Mouse (Mus musculus) forebrain, postnatal 0 days (tissue): ENCODE results near the gene Usb1. TPM values are rescaled to one million over a fixed set of nuclear protein-coding genes. Genes with fewer than 3 reads are reported as not detected.

Experiments used
- ATAC-seq: fragments of 200-750 bp; cut with Nextera tagmentation; 2 replicates; pipeline ENCODE4 v1.8.0; 2017; ENCODE audit warnings: mild to moderate bottlenecking, moderate library complexity
- DNase-seq: peaks from one replicate; pipeline ENCODE4 v3.0.0-alpha.2; 2015
- H3K27ac ChIP-seq: fragments of 300-500 bp; sonication (generic); 2 replicates; pipeline ENCODE4 v1.5.1; 2014; ENCODE audit warnings: low read depth, mild to moderate bottlenecking, antibody characterized with exemption, low read length, moderate library complexity, mixed read lengths
- H3K27me3 ChIP-seq: fragments of 300-500 bp; sonication (generic); 2 replicates; pipeline ENCODE4 v1.6.1; 2014; ENCODE audit warnings: mild to moderate bottlenecking, low read length, mixed read lengths; ENCODE audit not compliant: insufficient read depth
- H3K36me3 ChIP-seq: fragments of 300-500 bp; sonication (generic); 2 replicates; pipeline ENCODE4 v1.6.1; 2014; ENCODE audit warnings: mild to moderate bottlenecking, moderate library complexity; ENCODE audit not compliant: insufficient read depth
- H3K4me1 ChIP-seq: fragments of 300-500 bp; sonication (generic); 2 replicates; pipeline ENCODE4 v1.6.1; 2014; ENCODE audit warnings: antibody characterized with exemption; ENCODE audit not compliant: insufficient read depth
- H3K4me2 ChIP-seq: fragments of 300-500 bp; sonication (generic); 2 replicates; pipeline ENCODE4 v1.6.1; 2014; ENCODE audit warnings: low read depth, mild to moderate bottlenecking, moderate library complexity
- H3K4me3 ChIP-seq: fragments of 300-500 bp; sonication (generic); 2 replicates; pipeline ENCODE4 v1.5.1; 2014; ENCODE audit warnings: low read depth, low read length, mixed read lengths
- H3K9ac ChIP-seq: fragments of 300-500 bp; sonication (generic); 2 replicates; pipeline ENCODE4 v1.6.1; 2014; ENCODE audit warnings: mild to moderate bottlenecking
- H3K9me3 ChIP-seq: fragments of 300-500 bp; sonication (generic); 2 replicates; pipeline ENCODE4 v1.6.1; 2016; ENCODE audit warnings: low read length
- CTCF ChIP-seq: sonication (generic); IDR thresholded peaks from 2 replicates; pipeline ENCODE4 v1.5.1; 2016; ENCODE audit warnings: antibody characterized with exemption, control low read depth, low read depth
- WGBS: fragments of 180-500 bp; shearing (Covaris S2); extraction: QIAGEN DNeasy Blood & Tissue Kit; methylation state at CpG from one replicate; pipeline ENCODE4 v1.1.7; 2014; 5-methylcytosine and 5-hydroxymethylcytosine counted together
- polyA plus RNA-seq: library from polyadenylated mRNA; unstranded; fragments of >200 nt; fragmentation: Nextera tagmentation; extraction: Ambion mirVana; gene quantifications from 2 replicates; pipeline ENCODE4 v1.2.1, GENCODE M21; 2015
- total RNA-seq: library from RNA; depleted of rRNA; stranded (reverse); fragments of >200 nt; gene quantifications from 2 replicates; pipeline ENCODE4 v1.2.3, GENCODE M21; 2014

Usb1 gene
- total and polyA plus RNA-seq, 2 experiments from 2014 or later = 34.9 to 66.0 TPM

DNA sequence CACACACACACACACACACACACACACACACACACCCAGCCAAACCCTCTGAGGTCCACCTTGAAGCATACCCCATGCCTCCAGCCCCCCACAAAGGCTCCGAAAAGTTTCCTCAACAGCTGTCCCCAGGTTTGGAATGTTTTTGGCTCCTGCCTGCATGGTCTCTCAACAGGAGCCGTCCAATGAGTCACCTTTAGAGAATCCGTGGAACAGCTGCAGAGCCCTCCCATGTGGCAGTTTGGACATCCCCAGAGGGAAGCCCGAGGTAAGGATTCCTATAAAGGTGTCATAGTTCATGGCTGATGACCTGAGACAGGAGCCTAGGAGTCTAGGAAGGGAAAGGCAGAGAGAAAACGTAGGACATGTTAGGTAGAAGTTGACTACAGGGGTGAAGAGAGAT is 54.0 kb downstream of the Usb1 start:
- no peak for DNase-seq
- Histone ChIP-seq H3K4me2 (no peak overlapping the region), H3K4me3 (no peak overlapping the region), H3K4me1 (no peaks in the 10 kb centered on the region), H3K9me3 (peaks cover 3% of the 10 kb centered on the region; the same call in 1 of the 2 replicates), H3K36me3 (no peaks in the 10 kb centered on the region), H3K9ac (no peak overlapping the region), H3K27ac (no peak overlapping the region), H3K27me3 (no peaks in the 10 kb centered on the region)
- no peak for ATAC-seq
- WGBS = 83% methylated on average over 5 of the region's 5 CpGs
- no peak for TF ChIP-seq CTCF

DNA sequence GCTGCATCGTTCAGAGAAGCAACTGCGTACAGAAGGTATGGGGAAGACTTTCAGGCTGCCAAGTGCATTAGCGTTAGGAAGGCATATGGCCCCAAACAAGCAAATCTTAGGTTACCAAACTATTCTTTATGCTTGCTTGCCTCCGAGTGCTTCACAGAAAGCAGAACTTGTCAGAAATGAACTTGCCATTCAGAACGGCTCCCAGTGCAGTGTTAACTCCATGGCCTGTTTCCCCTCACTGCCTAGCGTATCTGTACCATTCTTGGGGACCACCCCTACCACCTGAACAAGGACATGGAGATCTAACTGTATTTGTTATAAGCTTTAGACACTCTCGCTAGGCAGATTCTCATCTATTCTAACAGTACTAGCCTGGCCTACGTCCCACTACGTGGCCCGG is 55.1 kb downstream of the Usb1 start:
- H3K27me3 ChIP-seq = no peaks in the 10 kb centered on the region
- TF ChIP-seq CTCF = no peak
- ATAC-seq (no peak), DNase-seq (no peak)
- H3K4me1 ChIP-seq = no peaks in the 10 kb centered on the region
- 86% methylated on average over 10 of the region's 10 CpGs for WGBS
- H3K9ac ChIP-seq = no peak overlapping the region
- H3K4me3 ChIP-seq = no peak overlapping the region
- H3K36me3 ChIP-seq = no peaks in the 10 kb centered on the region
- H3K4me2 ChIP-seq = no peak overlapping the region
- H3K9me3 ChIP-seq = peaks cover 3% of the 10 kb centered on the region; the same call in 1 of the 2 replicates
- no peak overlapping the region for H3K27ac ChIP-seq

DNA sequence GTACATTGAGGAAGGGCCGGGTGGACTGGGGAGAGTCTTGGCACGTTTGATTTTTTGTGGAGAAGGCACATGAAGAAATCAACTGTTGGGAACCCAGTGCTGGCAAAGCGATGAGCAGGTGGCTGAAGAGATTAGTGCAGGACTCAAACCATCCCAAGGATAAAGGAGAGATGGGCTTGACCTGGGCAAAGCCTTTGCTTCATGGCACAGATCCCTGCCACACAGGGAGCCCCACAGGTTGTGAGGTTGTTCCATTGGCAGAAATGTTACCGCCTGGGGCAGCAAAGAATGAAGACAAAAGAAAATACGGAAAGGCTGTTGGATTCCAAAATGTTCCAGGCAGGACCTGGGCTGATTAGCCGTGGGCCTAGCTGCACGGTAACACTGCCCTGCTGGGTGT is 55.9 kb downstream of the Usb1 start:
- H3K4me3 ChIP-seq = no peak overlapping the region
- TF ChIP-seq CTCF = no peak
- no peak for DNase-seq
- H3K36me3 ChIP-seq = no peaks in the 10 kb centered on the region
- no peaks in the 10 kb centered on the region for H3K4me1 ChIP-seq
- no peak overlapping the region for H3K9ac ChIP-seq
- H3K27me3 ChIP-seq = no peaks in the 10 kb centered on the region
- H3K4me2 ChIP-seq = no peak overlapping the region
- 66% methylated on average over 7 of the region's 7 CpGs for WGBS
- H3K9me3 ChIP-seq = peaks cover 3% of the 10 kb centered on the region; the same call in 1 of the 2 replicates
- no peak overlapping the region for H3K27ac ChIP-seq
- no peak for ATAC-seq

DNA sequence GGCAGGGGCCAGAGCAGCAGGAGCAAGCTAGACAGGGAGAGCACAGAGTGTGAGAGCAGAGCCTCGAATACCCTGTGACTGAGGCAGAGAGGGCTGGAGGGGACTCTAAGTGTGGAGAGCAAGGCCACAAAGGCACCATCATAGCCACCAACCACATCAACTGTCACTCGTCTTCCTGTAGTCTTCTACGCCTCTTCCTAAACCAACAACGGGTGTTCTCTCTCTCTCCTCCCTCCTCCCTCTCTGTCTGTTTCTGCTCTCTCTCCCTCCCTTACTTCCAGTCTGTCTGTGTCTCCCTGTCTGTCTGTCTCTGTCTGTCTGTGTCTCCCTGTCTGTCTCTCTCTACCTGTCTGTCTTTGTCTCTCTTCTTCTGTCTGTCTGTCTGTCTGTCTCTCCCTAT is 58.2 kb downstream of the Usb1 start:
- Histone ChIP-seq H3K4me3 (no peak overlapping the region), H3K9ac (no peak overlapping the region), H3K27me3 (no peaks in the 10 kb centered on the region), H3K4me2 (no peak overlapping the region), H3K9me3 (peaks cover 1% of the 10 kb centered on the region; the same call in 1 of the 2 replicates), H3K4me1 (no peaks in the 10 kb centered on the region), H3K36me3 (no peaks in the 10 kb centered on the region), H3K27ac (no peak overlapping the region)
- ATAC-seq (no peak), DNase-seq (no peak)
- 72% methylated on average over 4 of the region's 4 CpGs for WGBS
- no peak for TF ChIP-seq CTCF

DNA sequence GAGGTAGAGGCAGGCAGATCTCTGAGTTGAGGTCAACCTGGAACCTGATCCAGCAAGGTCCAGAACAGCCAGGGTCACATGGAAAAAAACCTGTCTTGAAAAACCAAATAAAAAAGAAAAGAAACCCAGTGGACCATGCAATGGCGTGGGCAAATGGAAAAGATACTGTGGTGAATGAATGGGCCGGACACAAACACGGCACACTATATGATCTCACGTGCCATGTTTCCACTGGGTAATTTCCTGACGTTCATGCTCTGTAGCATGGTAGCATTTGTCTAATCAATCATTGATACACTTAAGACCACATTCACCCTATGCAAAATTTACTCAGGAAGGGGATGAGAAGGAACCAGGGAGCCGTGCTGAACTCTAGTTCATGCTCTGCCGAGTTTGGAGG is 59.0 kb downstream of the Usb1 start:
- Histone ChIP-seq H3K9ac (no peak overlapping the region), H3K9me3 (no peaks in the 10 kb centered on the region), H3K36me3 (no peaks in the 10 kb centered on the region), H3K27ac (no peak overlapping the region), H3K4me2 (no peak overlapping the region), H3K4me3 (no peak overlapping the region), H3K4me1 (no peaks in the 10 kb centered on the region), H3K27me3 (no peaks in the 10 kb centered on the region)
- TF ChIP-seq CTCF = no peak
- no peak for ATAC-seq
- 78% methylated on average over 7 of the region's 7 CpGs for WGBS
- DNase-seq = no peak

DNA sequence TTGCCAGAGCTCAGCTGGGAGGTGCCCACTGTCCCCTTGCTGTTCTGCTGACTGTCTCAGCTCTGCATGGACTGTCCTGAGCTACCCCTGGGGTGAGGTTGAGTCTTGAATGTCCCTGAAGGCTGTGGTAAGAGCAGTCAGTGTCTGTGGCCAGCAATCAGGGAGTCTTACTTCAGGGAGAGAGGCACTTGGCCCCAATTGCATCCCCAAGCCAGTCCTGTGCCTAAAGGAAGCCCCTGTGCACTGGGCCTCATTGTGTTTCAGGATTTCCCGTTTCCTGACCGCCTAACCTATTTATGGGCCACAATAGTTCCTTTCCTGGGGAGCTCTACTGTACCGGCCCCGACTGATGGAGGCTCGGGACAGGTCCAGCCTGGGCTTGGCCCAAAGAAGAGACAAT is 60.5 kb downstream of the Usb1 start:
- no peaks in the 10 kb centered on the region for H3K9me3 ChIP-seq
- H3K4me2 ChIP-seq = no peak overlapping the region
- H3K27me3 ChIP-seq = no peaks in the 10 kb centered on the region
- H3K4me3 ChIP-seq = no peak overlapping the region
- no peak overlapping the region for H3K27ac ChIP-seq
- H3K9ac ChIP-seq = no peak overlapping the region
- no peak for TF ChIP-seq CTCF
- H3K4me1 ChIP-seq = no peaks in the 10 kb centered on the region
- 65% methylated on average over 5 of the region's 5 CpGs for WGBS
- H3K36me3 ChIP-seq = no peaks in the 10 kb centered on the region
- no peak for ATAC-seq
- DNase-seq = no peak

DNA sequence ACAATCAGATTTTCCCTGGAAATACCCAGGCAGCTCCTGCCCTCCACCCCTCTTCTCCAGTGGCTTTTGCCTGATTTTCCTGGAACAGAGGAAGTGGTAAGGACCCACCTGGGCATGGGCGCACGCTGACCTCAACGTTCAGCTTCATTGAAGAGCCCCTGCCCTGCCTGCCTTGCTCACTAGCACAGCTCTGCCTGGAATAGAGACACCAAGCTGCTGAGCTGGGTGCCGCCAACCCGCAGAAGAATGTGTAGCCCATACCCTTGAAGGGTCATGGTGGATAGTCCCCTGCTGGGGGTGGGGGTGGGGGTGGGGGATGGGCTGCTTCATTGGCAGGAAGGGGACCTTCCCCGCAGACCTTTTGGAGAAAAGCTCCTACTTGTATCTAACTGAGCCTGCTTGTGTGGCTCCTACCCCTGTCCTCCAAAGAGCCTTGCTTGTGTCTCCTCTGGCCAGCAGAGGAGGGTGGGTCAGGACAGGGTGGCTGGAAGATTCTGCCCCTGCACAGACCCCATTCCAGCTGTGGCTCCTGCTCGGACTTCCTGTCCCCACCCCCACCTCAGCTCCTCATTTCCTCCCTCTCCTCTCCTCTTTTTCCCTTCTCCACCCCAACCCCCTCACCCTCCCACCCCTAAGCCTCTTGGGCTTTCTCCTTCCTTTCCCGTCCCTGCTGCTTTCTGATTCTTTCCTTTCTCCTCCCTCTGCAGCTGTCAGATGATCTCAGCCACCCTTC is 63.3 kb downstream of the Usb1 start:
- no peaks in the 10 kb centered on the region for H3K9me3 ChIP-seq
- ATAC-seq (no peak), DNase-seq (no peak)
- H3K4me2 ChIP-seq = no peak overlapping the region
- H3K9ac ChIP-seq = no peak overlapping the region
- H3K4me3 ChIP-seq = no peak overlapping the region
- no peak overlapping the region for H3K27ac ChIP-seq
- 54% methylated on average over 8 of the region's 8 CpGs for WGBS
- no peaks in the 10 kb centered on the region for H3K27me3 ChIP-seq
- TF ChIP-seq CTCF = no peak
- no peaks in the 10 kb centered on the region for H3K36me3 ChIP-seq
- H3K4me1 ChIP-seq = no peaks in the 10 kb centered on the region
